In genomic region chr7:35333692-35334526, GRCm38 (mm10) we compare ENCODE assay signal across 8 mouse cellular contexts. TPM values are rescaled to one million over a fixed set of nuclear protein-coding genes. Genes with fewer than 3 reads are reported as not detected.
DNase-seq lines count a peak whose midpoint lies in the region; ATAC-seq and TF ChIP-seq lines count a peak whose summit lies in the region.

Gene Rhpn2, plus strand, starts transcription at chr7:35334170.

- H3K4me3 ChIP-seq in hindbrain, embryonic 10.5 days: peak within 1 kb of the TSS; percentile 74
- peak within 1 kb of the TSS; percentile 68 for H3K4me3 ChIP-seq in lung, postnatal 0 days (ENCODE audit: low read depth, low read length)

- no peaks in the 10 kb centered on the region for H3K9me3 ChIP-seq in hindbrain, embryonic 10.5 days
- H3K9me3 ChIP-seq in lung, postnatal 0 days (ENCODE audit: low read length): no peaks in the 10 kb centered on the region

- H3K4me2 ChIP-seq in lung, postnatal 0 days (replicated peaks; ENCODE audit: low read depth, low read length): peak within 1 kb of the TSS; percentile 100

- ATAC-seq in frontal cortex, adult (ENCODE audit: low TSS enrichment): peak; percentile 96
- ATAC-seq in lung, postnatal 0 days: peak; percentile 97

- H3K27me3 ChIP-seq in hindbrain, embryonic 10.5 days (ENCODE audit: insufficient read depth, poor library complexity, severe bottlenecking): peaks cover 47% of the 10 kb centered on the region
- H3K27me3 ChIP-seq in lung, postnatal 0 days (replicated peaks; ENCODE audit: insufficient read depth, low read length): 0 out of 2 replicates have a peak, but pooled peaks cover 3% of the 10 kb centered on the region

- H3K4me1 ChIP-seq in hindbrain, embryonic 10.5 days (replicated peaks): peaks cover 32% of the 10 kb centered on the region
- H3K4me1 ChIP-seq in lung, postnatal 0 days (ENCODE audit: insufficient read depth, low read depth, low read length): 0 out of 2 replicates have a peak, but pooled peaks cover 6% of the 10 kb centered on the region

- WGBS in hindbrain, embryonic 10.5 days: under 1% methylated on average over 52 of the region's 52 CpGs
- WGBS in lung, postnatal 0 days: under 1% methylated on average over 46 of the region's 52 CpGs

- peak; percentile 37 for TF ChIP-seq CTCF in lung, postnatal 0 days (IDR thresholded peaks at IDR 0.05)

- DNase-seq in MN1 (ENCODE audit: low spot score): peak; percentile 97
- peak; percentile 100 for DNase-seq in cerebellum, adult 9-10 months
- DNase-seq in hindbrain, embryonic 10.5 days (ENCODE audit: low spot score): peak; percentile 100
- peak; percentile 99 for DNase-seq in layer of hippocampus, adult 9-11 months
- peak; percentile 99 for DNase-seq in lung, postnatal 0 days (ENCODE audit: low spot score)
- peak; percentile 100 for DNase-seq in ovary, postnatal 14 days (ENCODE audit: low spot score)
- DNase-seq in thymus, postnatal 14 days: peak; percentile 99

- H3K9ac ChIP-seq in lung, postnatal 0 days (replicated peaks; ENCODE audit: low read depth): peak within 1 kb of the TSS; percentile 50; the same call in 1 of the 2 replicates

- no peak for TF ChIP-seq EP300 in lung, postnatal 0 days (IDR thresholded peaks at IDR 0.05)

- H3K27ac ChIP-seq in hindbrain, embryonic 10.5 days: peak within 1 kb of the TSS; percentile 82
- peak within 1 kb of the TSS; percentile 66 for H3K27ac ChIP-seq in lung, postnatal 0 days (ENCODE audit: low read length)

- H3K36me3 ChIP-seq in hindbrain, embryonic 10.5 days: no peaks in the 10 kb centered on the region
- no peaks in the 10 kb centered on the region for H3K36me3 ChIP-seq in lung, postnatal 0 days (ENCODE audit: insufficient read depth, low read length)

RNA-seq across cellular contexts. Expression of gene Rhpn2, which starts in this region (rescaled TPM):
- polyA plus RNA-seq in hindbrain, embryonic 10.5 days (2016; fragmentation: Nextera tagmentation; extraction: Ambion mirVana): 4.0 and 5.7 TPM in 2 replicates
- 4.6 and 5.5 TPM in 2 replicates for polyA plus RNA-seq in lung, postnatal 0 days (2015; fragmentation: Nextera tagmentation; extraction: Ambion mirVana)

Comparison
In these comparisons a context has a peak if more than half of its experiments do, and no peak if none do; other contexts are left out.
1. Peak in every context shown above with its lines: DNase-seq, ATAC-seq, H3K4me3 ChIP-seq and H3K27ac ChIP-seq.